Mouse (Mus musculus) limb, embryonic 13.5 days (tissue): ENCODE measurements around the gene Rdh1. TPM values are rescaled to one million over a fixed set of nuclear protein-coding genes. Genes with fewer than 3 reads are reported as not detected.
"Not testable (repeated sequence)": the region's sequence is repeated elsewhere in the genome, so short reads cannot be mapped to it uniquely, and the experiment has no call there.

Source experiments
- ATAC-seq: fragments of 200-750 bp; cut with Nextera tagmentation; 2 replicates; pipeline ENCODE4 v1.8.0; 2017; ENCODE audit warnings: low read depth, moderate number of reproducible peaks, moderate TSS enrichment; ENCODE audit not compliant: low FRiP score
- H3K27ac ChIP-seq: fragments of 300-500 bp; sonication (generic); 2 replicates; pipeline ENCODE4 v1.5.1; 2015; ENCODE audit warnings: inconsistent platforms, mild to moderate bottlenecking, moderate library complexity
- H3K27me3 ChIP-seq: fragments of 300-500 bp; sonication (generic); 2 replicates; pipeline ENCODE4 v1.6.1; 2015; ENCODE audit warnings: mild to moderate bottlenecking, inconsistent platforms
- H3K36me3 ChIP-seq: fragments of 300-500 bp; sonication (generic); 2 replicates; pipeline ENCODE4 v1.6.1; 2015; ENCODE audit warnings: inconsistent platforms, mild to moderate bottlenecking, moderate library complexity
- H3K4me1 ChIP-seq: fragments of 300-500 bp; sonication (generic); 2 replicates; pipeline ENCODE4 v1.6.1; 2015; ENCODE audit warnings: inconsistent platforms
- H3K4me2 ChIP-seq: fragments of 300-500 bp; sonication (generic); replicated peaks from 2 replicates; pipeline ENCODE4 v1.6.1; 2015; ENCODE audit warnings: inconsistent platforms, mild to moderate bottlenecking, moderate library complexity
- H3K4me3 ChIP-seq: fragments of 300-500 bp; sonication (generic); 2 replicates; pipeline ENCODE4 v1.5.1; 2015; ENCODE audit warnings: moderate library complexity, mild to moderate bottlenecking, inconsistent platforms
- H3K9ac ChIP-seq: fragments of 300-500 bp; sonication (generic); 2 replicates; pipeline ENCODE4 v1.6.1; 2015; ENCODE audit warnings: mild to moderate bottlenecking, inconsistent platforms
- H3K9me3 ChIP-seq: fragments of 300-500 bp; sonication (generic); 2 replicates; pipeline ENCODE4 v1.6.1; 2016; ENCODE audit warnings: inconsistent platforms
- WGBS: fragments of 180-500 bp; shearing (Covaris S2); methylation state at CpG from one replicate; pipeline ENCODE4 v1.1.7; 2015; 5-methylcytosine and 5-hydroxymethylcytosine counted together
- polyA plus RNA-seq: library from polyadenylated mRNA; unstranded; fragments of >200 nt; fragmentation: Nextera tagmentation; extraction: Ambion mirVana; gene quantifications from 2 replicates; pipeline ENCODE4 v1.2.1, GENCODE M21; 2015

The Rdh1 gene
- polyA plus RNA-seq, 1 experiment from 2014 or later = not detected

- 91% methylated on average over 2 of the region's 2 CpGs for WGBS
- Histone ChIP-seq H3K4me1 (no peaks in the 10 kb centered on the region), H3K4me2 (no peak overlapping the region), H3K36me3 (no peaks in the 10 kb centered on the region), H3K27me3 (no peaks in the 10 kb centered on the region), H3K4me3 (no peak overlapping the region), H3K9ac (no peak overlapping the region), H3K27ac (no peak overlapping the region), H3K9me3 (peaks cover 3% of the 10 kb centered on the region; the same call in 1 of the 2 replicates)
- no peak for ATAC-seq
These were observed 42.1 kb downstream of the Rdh1 start for GRCm38 (mm10) chr10:127801612-127802011.

DNA sequence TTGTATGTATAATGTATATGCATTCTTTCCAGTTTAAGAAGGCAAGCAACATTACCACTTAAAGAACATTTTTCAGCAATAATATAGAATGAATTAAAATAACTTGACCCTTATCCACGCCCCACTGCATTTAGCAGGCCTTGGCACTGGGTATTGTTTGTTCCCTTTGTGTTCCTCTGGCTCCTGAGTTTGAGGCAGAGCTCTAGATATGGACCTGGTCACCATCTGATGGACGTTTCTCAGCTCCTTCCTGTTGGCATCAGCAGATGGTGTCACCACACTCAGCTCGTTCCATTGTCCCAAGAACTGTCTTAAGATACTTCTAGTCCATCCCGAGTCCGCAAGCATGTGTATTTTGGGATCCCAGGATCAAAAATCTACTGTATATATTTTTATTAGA, 42.7 kb downstream of the Rdh1 start:
- ATAC-seq = no peak
- Histone ChIP-seq H3K36me3 (no peaks in the 10 kb centered on the region), H3K4me3 (no peak overlapping the region), H3K27ac (no peak overlapping the region), H3K9me3 (no peaks in the 10 kb centered on the region), H3K9ac (no peak overlapping the region), H3K4me1 (no peaks in the 10 kb centered on the region), H3K27me3 (no peaks in the 10 kb centered on the region), H3K4me2 (no peak overlapping the region)
- WGBS = 76% methylated on average over 5 of the region's 5 CpGs

GRCm38 (mm10) chr10:127804416-127804815, 44.9 kb downstream of the Rdh1 start:
- Histone ChIP-seq H3K27ac (no peak overlapping the region), H3K4me2 (no peak overlapping the region), H3K9me3 (no peaks in the 10 kb centered on the region), H3K27me3 (no peaks in the 10 kb centered on the region), H3K36me3 (no peaks in the 10 kb centered on the region), H3K4me1 (no peaks in the 10 kb centered on the region), H3K4me3 (no peak overlapping the region), H3K9ac (no peak overlapping the region)
- 69% methylated on average over 7 of the region's 7 CpGs for WGBS
- ATAC-seq = no peak

- Histone ChIP-seq H3K9me3 (peaks cover 11% of the 10 kb centered on the region; the same call in 1 of the 2 replicates), H3K27me3 (no peaks in the 10 kb centered on the region), H3K9ac (no peak overlapping the region), H3K4me2 (no peak overlapping the region), H3K4me3 (no peak overlapping the region), H3K4me1 (no peaks in the 10 kb centered on the region), H3K27ac (no peak overlapping the region), H3K36me3 (no peaks in the 10 kb centered on the region)
- no peak for ATAC-seq
These were observed 56.4 kb downstream of the Rdh1 start for GRCm38 (mm10) chr10:127815888-127816287.

DNA sequence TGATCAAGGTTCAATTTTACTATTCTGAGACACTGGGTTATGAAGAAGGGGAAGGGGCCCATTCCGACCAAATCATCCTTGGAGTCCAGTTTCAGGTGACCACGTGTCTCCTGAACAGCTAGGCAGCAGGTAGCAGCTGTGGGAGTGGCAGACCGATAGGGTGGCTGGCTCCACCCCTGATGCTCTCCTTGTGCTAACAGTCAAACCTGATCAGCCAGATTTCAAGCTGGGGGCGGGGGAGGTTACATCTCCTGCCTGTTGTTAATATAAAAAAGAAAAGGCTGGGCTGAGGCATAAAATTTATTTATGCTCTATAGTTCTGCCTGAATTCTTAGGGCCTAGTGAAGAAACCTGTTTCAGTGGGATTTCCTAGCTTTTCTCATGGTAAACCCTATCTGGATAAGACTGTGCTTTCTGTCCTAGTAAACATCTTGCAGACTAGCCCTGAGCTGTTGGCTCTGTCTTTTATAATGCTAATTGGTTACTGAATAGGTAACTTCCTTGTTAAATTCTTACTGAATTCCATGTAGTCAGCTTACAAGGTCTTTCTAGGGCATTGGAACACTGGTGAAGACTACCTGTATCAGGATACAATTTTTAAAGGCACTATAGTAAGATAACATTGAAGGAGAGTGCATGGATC, 57.9 kb downstream of the Rdh1 start:
- H3K27me3 ChIP-seq, ATAC-seq, H3K4me2 ChIP-seq, H3K9ac ChIP-seq, H3K36me3 ChIP-seq, H3K4me3 ChIP-seq, H3K27ac ChIP-seq, H3K4me1 ChIP-seq: not testable (repeated sequence)
- WGBS = 72% methylated on average over 4 of the region's 4 CpGs
- H3K9me3 ChIP-seq = peaks cover 13% of the 10 kb centered on the region; the same call in 1 of the 2 replicates

Other genes starting within 250 kb of the Rdh1 start
- 8.7 and 10.1 TPM in 2 replicates for gene Ndufa4l2, start 244.8 kb upstream of the Rdh1 start, polyA plus RNA-seq
- 97.4 and 98.1 TPM in 2 replicates for gene Shmt2, start 237.3 kb upstream of the Rdh1 start, polyA plus RNA-seq
- gene Nxph4, start 225.2 kb upstream of the Rdh1 start, polyA plus RNA-seq = 10.7 and 12.5 TPM in 2 replicates
- gene Lrp1, start 138.6 kb upstream of the Rdh1 start, polyA plus RNA-seq = 123 and 127 TPM in 2 replicates
- 14.3 and 15.0 TPM in 2 replicates for gene Stat6, start 116.7 kb upstream of the Rdh1 start, polyA plus RNA-seq
- 9.3 and 9.9 TPM in 2 replicates for gene Nemp1, start 92.8 kb upstream of the Rdh1 start, polyA plus RNA-seq
- gene Nab2, start 91.2 kb upstream of the Rdh1 start, polyA plus RNA-seq = 18.1 and 18.5 TPM in 2 replicates
- gene Myo1a, start 54.6 kb upstream of the Rdh1 start, polyA plus RNA-seq = 0.31 and 0.42 TPM in 2 replicates
- 0.70 and 1.8 TPM in 2 replicates for gene Tac2, start 35.2 kb upstream of the Rdh1 start, polyA plus RNA-seq
- gene Zbtb39, start 20.2 kb upstream of the Rdh1 start, polyA plus RNA-seq = 3.9 and 4.0 TPM in 2 replicates
- 0.54 and 0.71 TPM in 2 replicates for gene Gpr182, start 8.0 kb upstream of the Rdh1 start, polyA plus RNA-seq
- not detected in 2 replicates for gene Rdh16f1, start 66 bp downstream of the Rdh1 start, polyA plus RNA-seq
- gene Rdh9, start 16.7 kb downstream of the Rdh1 start, polyA plus RNA-seq = 0.18 and 0.27 TPM in 2 replicates
- not detected in 2 replicates for gene Rdh16, start 41.4 kb downstream of the Rdh1 start, polyA plus RNA-seq
- gene Rdh19, start 90.2 kb downstream of the Rdh1 start, polyA plus RNA-seq = not detected in 2 replicates
- not detected in 2 replicates for gene Rdh16f2, start 106.8 kb downstream of the Rdh1 start, polyA plus RNA-seq
- not detected in 2 replicates for gene Rdh7, start 129.1 kb downstream of the Rdh1 start, polyA plus RNA-seq
- not detected in 2 replicates for gene Sdr9c7, start 138.8 kb downstream of the Rdh1 start, polyA plus RNA-seq
- not detected in 2 replicates for gene Hsd17b6, start 247.9 kb downstream of the Rdh1 start, polyA plus RNA-seq